Mouse (Mus musculus) liver, adult 10 weeks (tissue): ENCODE data around the gene Olfr177. TPM values are rescaled to one million over a fixed set of nuclear protein-coding genes. Genes with fewer than 3 reads are reported as not detected.

Experiments
- polyA plus RNA-seq: library from polyadenylated mRNA; stranded (reverse); fragments of 350-450 nt; fragmentation: Illumina TruSeq; extraction: RNeasy Lipid Tissue Mini Kit (QIAGEN cat#74804); gene quantifications from one replicate; pipeline ENCODE4 v1.2.3, GENCODE M21; 2014; ENCODE audit warnings: low read depth, low replicate concordance

Olfr177 gene
- not detected for polyA plus RNA-seq

DNA sequence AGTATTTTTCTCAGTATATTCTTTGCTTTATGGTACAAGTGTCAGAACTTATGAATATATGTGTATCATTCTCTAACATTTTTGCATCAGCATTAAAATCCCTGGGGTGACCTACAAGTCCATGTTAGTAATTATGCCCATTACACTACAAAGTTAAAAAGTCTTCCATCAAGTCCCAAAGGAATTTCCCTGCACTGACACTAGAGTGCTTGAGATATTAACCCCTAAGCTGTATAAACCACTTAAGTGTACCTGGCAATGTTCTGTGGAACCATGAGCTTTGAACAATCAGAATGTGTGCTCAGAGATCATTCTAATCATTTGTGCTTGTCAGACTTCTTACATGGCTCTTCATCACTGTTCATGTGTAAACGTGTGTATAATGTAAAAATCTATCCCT, at the start of gene Olfr177:
Gene Olfr177, minus strand, starts transcription at position 101 of the 400 bp plus-strand sequence.

GRCm38 (mm10) chr16:58891963-58892362, 17.4 kb upstream of the Olfr177 start, which contains the start of gene Olfr178:
Gene Olfr178, minus strand, starts transcription at chr16:58892063.

GRCm38 (mm10) chr16:58826732-58827319, 47.7 kb downstream of the Olfr177 start, which contains the start of gene Olfr175-ps1:
Gene Olfr175-ps1, minus strand, starts transcription at chr16:58826782.

Other genes with a start within 250 kb of the Olfr177 start
- gene E330017A01Rik, start 236.0 kb downstream of the Olfr177 start, polyA plus RNA-seq, result not detected
- gene Cpox, start 204.5 kb downstream of the Olfr177 start, polyA plus RNA-seq, result 187 TPM
- not detected for gene Gpr15, start 155.7 kb downstream of the Olfr177 start, polyA plus RNA-seq
- gene Cldnd1, start 146.9 kb downstream of the Olfr177 start, polyA plus RNA-seq, result 39.4 TPM
- not detected for gene Olfr172, start 111.6 kb downstream of the Olfr177 start, polyA plus RNA-seq
- gene Olfr173, start 74.5 kb downstream of the Olfr177 start, polyA plus RNA-seq, result not detected
- not detected for gene Olfr175-ps1, start 48.0 kb downstream of the Olfr177 start, polyA plus RNA-seq
- gene Olfr178, start 17.3 kb upstream of the Olfr177 start, polyA plus RNA-seq, result not detected
- not detected for gene Olfr181, start 54.0 kb upstream of the Olfr177 start, polyA plus RNA-seq
- gene Olfr180, start 54.6 kb upstream of the Olfr177 start, polyA plus RNA-seq, result not detected
- not detected for gene Olfr183, start 120.6 kb upstream of the Olfr177 start, polyA plus RNA-seq
- gene Olfr186, start 155.5 kb upstream of the Olfr177 start, polyA plus RNA-seq, result not detected
- gene Olfr187, start 165.0 kb upstream of the Olfr177 start, polyA plus RNA-seq, result not detected
- not detected for gene Olfr190, start 203.2 kb upstream of the Olfr177 start, polyA plus RNA-seq
- gene Olfr191, start 215.1 kb upstream of the Olfr177 start, polyA plus RNA-seq, result not detected
- not detected for gene Olfr193, start 237.1 kb upstream of the Olfr177 start, polyA plus RNA-seq
- gene Olfr194, start 246.3 kb upstream of the Olfr177 start, polyA plus RNA-seq, result not detected